Mouse (Mus musculus) olfactory bulb, adult 2 months (tissue): Measurements from ENCODE around the gene Erg.

Experiments used
- CTCF ChIP-seq: fragments of 200-500 bp; IDR thresholded peaks from 2 replicates; pipeline ENCODE4 v1.5.1; 2012; ENCODE audit warnings: low read depth, mild to moderate bottlenecking, low read length, moderate library complexity; ENCODE audit not compliant: insufficient read depth
- POLR2A ChIP-seq: fragments of 200-500 bp; IDR thresholded peaks from 2 replicates; pipeline ENCODE4 v1.6.1; 2012; ENCODE audit warnings: mild to moderate bottlenecking, low read depth, low read length, moderate library complexity; ENCODE audit not compliant: insufficient read depth

DNA sequence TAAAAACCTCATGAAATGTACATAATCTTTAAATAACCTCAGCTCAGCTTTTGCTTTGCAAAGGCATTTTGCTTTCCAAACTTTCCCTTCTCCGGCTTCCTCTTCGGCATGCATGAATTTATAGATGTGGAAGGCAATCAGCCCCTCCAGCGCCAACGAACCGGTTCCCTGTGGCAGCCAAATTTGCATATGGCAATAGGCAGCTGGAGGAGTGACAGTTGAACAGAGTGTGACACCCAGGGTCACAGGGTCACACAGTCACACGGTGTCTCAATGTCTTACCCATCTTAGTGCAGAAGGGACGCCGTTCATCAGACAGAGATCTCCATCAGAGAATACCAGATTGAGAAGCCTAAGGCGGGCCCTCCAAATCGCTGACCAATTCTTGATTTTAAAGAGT is 45.4 kb upstream of the Erg start:
- TF ChIP-seq CTCF (no peak), POLR2A (no peak)
